Mouse (Mus musculus) right cerebral cortex, postnatal 25 days (tissue): ENCODE measurements around the gene Hs2st1.

Experiments used
- DNase-seq: peaks from one replicate; pipeline ENCODE4 v3.0.0; 2022

The Hs2st1 gene

GRCm38 (mm10) chr3:144550036-144550435, 19.9 kb downstream of the Hs2st1 start:
- no peak for DNase-seq

GRCm38 (mm10) chr3:144548186-144548845, 21.7 kb downstream of the Hs2st1 start:
- DNase-seq = no peak

- no peak for DNase-seq
Measured at GRCm38 (mm10) chr3:144546490-144546889, 23.5 kb downstream of the Hs2st1 start.

GRCm38 (mm10) chr3:144545832-144546231, 24.1 kb downstream of the Hs2st1 start:
- no peak for DNase-seq

GRCm38 (mm10) chr3:144545152-144545551, 24.8 kb downstream of the Hs2st1 start:
- no peak for DNase-seq

GRCm38 (mm10) chr3:144541906-144542438, 28.0 kb downstream of the Hs2st1 start:
- DNase-seq = no peak

- no peak for DNase-seq
Measured at GRCm38 (mm10) chr3:144540805-144541204, 29.2 kb downstream of the Hs2st1 start.

- DNase-seq = no peak
Measured at GRCm38 (mm10) chr3:144539051-144539450, 30.9 kb downstream of the Hs2st1 start.

- DNase-seq = peak; percentile 41
Measured at GRCm38 (mm10) chr3:144537078-144537855, 32.7 kb downstream of the Hs2st1 start.

GRCm38 (mm10) chr3:144535056-144535455, 34.9 kb downstream of the Hs2st1 start:
- no peak for DNase-seq

GRCm38 (mm10) chr3:144531023-144531422, 39.0 kb downstream of the Hs2st1 start:
- DNase-seq = no peak

- DNase-seq = no peak
Measured at GRCm38 (mm10) chr3:144527918-144528317, 42.1 kb downstream of the Hs2st1 start.

- no peak for DNase-seq
Measured at GRCm38 (mm10) chr3:144519581-144520272, 50.3 kb downstream of the Hs2st1 start.

GRCm38 (mm10) chr3:144518917-144519316, 51.1 kb downstream of the Hs2st1 start:
- DNase-seq = no peak

GRCm38 (mm10) chr3:144515286-144515685, 54.7 kb downstream of the Hs2st1 start:
- DNase-seq = no peak

- no peak for DNase-seq
Measured at GRCm38 (mm10) chr3:144514122-144514505, 55.9 kb downstream of the Hs2st1 start.

GRCm38 (mm10) chr3:144513169-144514121, 56.5 kb downstream of the Hs2st1 start:
- no peak for DNase-seq

- DNase-seq = no peak
Measured at GRCm38 (mm10) chr3:144510724-144511123, 59.3 kb downstream of the Hs2st1 start.

GRCm38 (mm10) chr3:144508342-144508741, 61.6 kb downstream of the Hs2st1 start:
- no peak for DNase-seq

- DNase-seq = no peak
Measured at GRCm38 (mm10) chr3:144507885-144508284, 62.1 kb downstream of the Hs2st1 start.

- no peak for DNase-seq
Measured at GRCm38 (mm10) chr3:144506213-144506612, 63.8 kb downstream of the Hs2st1 start.

GRCm38 (mm10) chr3:144501930-144502329, 68.1 kb downstream of the Hs2st1 start:
- DNase-seq = no peak
